Mouse (Mus musculus) activated CD4-positive, CD25-positive, alpha-beta regulatory T cell, adult 9 weeks (primary cell): Measurements from ENCODE around the gene Cst12. TPM values are rescaled to one million over a fixed set of nuclear protein-coding genes. Genes with fewer than 3 reads are reported as not detected.

ENCODE experiments used
- polyA plus RNA-seq: library from polyadenylated mRNA; unstranded; fragments of 100-300 nt; shearing (Covaris generic); gene quantifications from one replicate; pipeline ENCODE4 v1.2.1, GENCODE M21; 2017

The Cst12 gene
- not detected for polyA plus RNA-seq

DNA sequence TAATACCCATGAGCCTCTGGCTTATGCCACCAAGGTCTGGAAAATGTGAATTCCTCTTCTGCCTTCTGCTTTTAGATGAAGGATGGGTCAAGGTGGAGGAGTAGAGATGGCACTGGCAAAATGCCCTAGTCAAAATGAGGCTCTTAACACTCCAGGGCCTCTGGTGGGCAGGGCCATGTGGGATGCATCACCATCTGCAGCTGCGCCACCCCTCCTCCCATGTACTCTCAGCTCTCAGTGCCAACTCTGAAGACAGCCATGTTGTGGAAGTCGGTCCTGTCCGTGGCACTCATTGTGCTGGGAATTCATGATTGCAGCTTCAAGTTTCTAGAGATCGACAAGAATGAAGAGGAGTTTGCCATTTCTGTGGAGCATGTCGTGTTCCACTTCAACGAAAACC lies at the start of gene Cst12:
Gene Cst12, plus strand, starts transcription at position 220 of the 400 bp plus-strand sequence.

GRCm38 (mm10) chr2:148750058-148750457 lies 39.1 kb upstream of the Cst12 start, which contains the start of gene Cstl1:
Cstl1 (plus strand) TSS chr2:148750358.

GRCm38 (mm10) chr2:148771397-148771796 lies 17.8 kb upstream of the Cst12 start, which contains the start of gene Cst11:
Cst11 (minus strand) TSS chr2:148771497.

DNA sequence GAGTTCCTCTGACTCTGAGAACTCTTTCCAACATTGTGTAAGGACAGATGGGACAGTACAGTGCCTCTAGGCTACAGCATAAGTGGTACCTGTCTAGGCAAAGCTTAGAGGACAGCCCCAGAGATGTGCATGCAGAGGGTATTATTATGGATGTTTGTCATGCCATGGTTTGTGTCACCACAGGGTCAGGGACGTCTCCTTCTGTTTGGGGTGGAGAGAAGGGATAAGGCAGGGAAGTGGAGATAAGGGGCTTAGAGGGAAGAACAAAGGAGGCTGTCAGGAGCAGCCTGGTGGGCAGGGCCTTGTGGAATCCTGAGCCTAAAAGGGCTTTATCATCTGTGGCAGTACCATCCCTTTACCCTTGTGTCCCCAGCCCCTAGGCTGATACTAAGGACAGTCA lies 7.5 kb upstream of the Cst12 start, which contains the start of gene 8030411F24Rik:
Gene 8030411F24Rik, plus strand, starts transcription at position 301 of the 400 bp plus-strand sequence.

GRCm38 (mm10) chr2:148798485-148798884 lies 9.3 kb downstream of the Cst12 start, which contains the start of gene Cst8:
Cst8 (plus strand) TSS chr2:148798785.

GRCm38 (mm10) chr2:148819909-148820308 lies 30.7 kb downstream of the Cst12 start, which contains the start of gene Cst13:
Cst13 (plus strand) TSS chr2:148820081.

DNA sequence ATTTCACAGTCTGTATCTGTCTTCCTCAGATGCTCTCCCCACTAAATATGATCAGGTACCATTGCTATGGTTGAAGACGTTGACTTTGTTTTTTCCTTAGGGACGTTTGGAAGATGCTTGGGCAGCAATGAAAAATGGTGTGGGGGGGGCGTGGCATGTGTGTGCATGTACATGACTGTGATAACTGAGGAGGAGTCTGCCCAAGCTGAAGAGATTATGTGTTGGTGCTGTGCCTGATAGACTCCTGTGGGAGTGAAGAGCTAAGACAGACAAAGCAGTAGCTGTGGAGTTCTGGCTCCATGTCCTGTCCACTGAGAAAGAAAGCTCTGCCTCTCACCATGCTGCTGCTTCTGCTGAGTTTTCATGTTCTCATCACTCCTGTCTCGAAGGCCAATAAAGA lies 45.8 kb downstream of the Cst12 start, which contains the start of gene Cst9:
Gene Cst9, plus strand, starts transcription at position 236 of the 400 bp plus-strand sequence.

Other genes with a start within 250 kb of the Cst12 start
- 69.9 TPM for gene Nxt1, start 116.8 kb upstream of the Cst12 start, polyA plus RNA-seq
- 22.3 TPM for gene Gzf1, start 108.3 kb upstream of the Cst12 start, polyA plus RNA-seq
- gene Napb, start 56.9 kb upstream of the Cst12 start, polyA plus RNA-seq = 1.9 TPM
- gene Cstl1, start 39.0 kb upstream of the Cst12 start, polyA plus RNA-seq = not detected
- not detected for gene Cst11, start 17.9 kb upstream of the Cst12 start, polyA plus RNA-seq
- not detected for gene 8030411F24Rik, start 7.4 kb upstream of the Cst12 start, polyA plus RNA-seq
- not detected for gene Cst8, start 9.4 kb downstream of the Cst12 start, polyA plus RNA-seq
- not detected for gene Cst13, start 30.7 kb downstream of the Cst12 start, polyA plus RNA-seq
- not detected for gene Cst9, start 45.8 kb downstream of the Cst12 start, polyA plus RNA-seq
- not detected for gene 9230104L09Rik, start 75.7 kb downstream of the Cst12 start, polyA plus RNA-seq
- gene Cst3, start 86.3 kb downstream of the Cst12 start, polyA plus RNA-seq = 188 TPM
- not detected for gene Gm1330, start 213.9 kb downstream of the Cst12 start, polyA plus RNA-seq
- gene Gm10750, start 227.9 kb downstream of the Cst12 start, polyA plus RNA-seq = not detected